In the genomic region with DNA sequence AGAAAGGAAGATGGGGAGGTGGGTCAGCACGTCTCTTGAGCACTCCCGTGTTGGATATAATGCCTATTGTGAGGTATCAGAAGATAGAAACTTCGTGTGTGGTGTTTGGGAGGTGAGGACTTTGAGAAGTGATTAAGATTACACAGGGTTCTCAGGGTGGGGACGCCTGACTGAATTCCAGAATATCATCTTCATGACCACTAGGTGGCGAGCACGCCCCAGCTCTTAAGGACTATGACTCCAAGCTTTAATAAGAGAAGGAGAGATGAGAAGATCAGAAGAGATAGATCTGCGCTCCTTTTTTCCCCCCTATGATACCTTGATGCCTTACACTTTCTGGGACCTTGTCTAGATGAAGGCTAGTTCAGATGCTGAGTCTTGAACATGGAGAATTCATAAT, we compare ENCODE assay signal across 7 mouse cellular contexts. TPM values are rescaled to one million over a fixed set of nuclear protein-coding genes. Genes with fewer than 3 reads are reported as not detected.
DNase-seq lines count a peak whose midpoint lies in the region; ATAC-seq and TF ChIP-seq lines count a peak whose summit lies in the region.

No protein-coding gene starts in this region.

- H3K27ac ChIP-seq in kidney, postnatal 0 days: no peak overlapping the region

- WGBS in kidney, postnatal 0 days: 11% methylated on average over 7 of the region's 7 CpGs

- ATAC-seq in CD4-positive, CD25-positive, alpha-beta regulatory T cell, adult 4 months: peak; percentile 76
- ATAC-seq in kidney, postnatal 0 days (replicated peaks; ENCODE audit: low FRiP score, low read depth): peak; percentile 74; the same call in 1 of the 2 replicates

- DNase-seq in 416B (ENCODE audit: low read depth): peak; percentile 85
- peak; percentile 33 for DNase-seq in cerebellum, adult 18-20 months
- peak; percentile 26 to 55 for DNase-seq in frontal cortex, postnatal 36 days (ENCODE audit: low spot score in 2 of 2)
- DNase-seq in kidney, postnatal 0 days (ENCODE audit: low spot score): peak; percentile 87
- peak; percentile 51 for DNase-seq in lung, postnatal 10 days
- DNase-seq in retina, postnatal 7 days (ENCODE audit: low read depth, low spot score): peak; percentile 27

- no peaks in the 10 kb centered on the region for H3K27me3 ChIP-seq in kidney, postnatal 0 days (ENCODE audit: insufficient read depth, low read length)

- peaks cover 10% of the 10 kb centered on the region; the same call in 1 of the 2 replicates for H3K4me1 ChIP-seq in kidney, postnatal 0 days (replicated peaks; ENCODE audit: insufficient read depth, low read length)

- no peak overlapping the region for H3K9ac ChIP-seq in kidney, postnatal 0 days (ENCODE audit: low read depth, low read length)

- H3K36me3 ChIP-seq in kidney, postnatal 0 days (ENCODE audit: insufficient read depth, low read length): no peaks in the 10 kb centered on the region

- H3K4me2 ChIP-seq in kidney, postnatal 0 days (ENCODE audit: low read length): no peak overlapping the region

- peak; percentile 91 for TF ChIP-seq CTCF in kidney, postnatal 0 days (IDR thresholded peaks at IDR 0.05; ENCODE audit: low read depth)

- H3K4me3 ChIP-seq in kidney, postnatal 0 days (replicated peaks; ENCODE audit: low read depth, low read length): no peak overlapping the region

- no peaks in the 10 kb centered on the region for H3K9me3 ChIP-seq in kidney, postnatal 0 days (replicated peaks; ENCODE audit: low read length)

RNA-seq across cellular contexts. Expression of a gene that starts 1.0 kb away (rescaled TPM):
- polyA plus RNA-seq in CD4-positive, CD25-positive, alpha-beta regulatory T cell, adult 4 months (2017; shearing (Covaris generic)): 10 to 100 TPM; 12.7 to 13.2 TPM
- polyA plus RNA-seq in kidney, postnatal 0 days (2015; fragmentation: Nextera tagmentation; extraction: Ambion mirVana): 18.5 and 18.7 TPM in 2 replicates

RNA-seq across cellular contexts. Expression of a gene that starts 46.0 kb away (rescaled TPM):
- not detected for polyA plus RNA-seq in CD4-positive, CD25-positive, alpha-beta regulatory T cell, adult 4 months (2017; shearing (Covaris generic))
- not detected in 2 replicates for polyA plus RNA-seq in kidney, postnatal 0 days (2015; fragmentation: Nextera tagmentation; extraction: Ambion mirVana)

RNA-seq across cellular contexts. Expression of a gene that starts 49.3 kb away (rescaled TPM):
- not detected for polyA plus RNA-seq in CD4-positive, CD25-positive, alpha-beta regulatory T cell, adult 4 months (2017; shearing (Covaris generic))
- polyA plus RNA-seq in kidney, postnatal 0 days (2015; fragmentation: Nextera tagmentation; extraction: Ambion mirVana): not detected in 2 replicates

RNA-seq across cellular contexts. Expression of a gene that starts 50.1 kb away (rescaled TPM):
- 10 to 100 TPM in 1 of 2 experiments, 1 to 10 TPM in 1; 6.7 to 12.1 TPM for polyA plus RNA-seq in CD4-positive, CD25-positive, alpha-beta regulatory T cell, adult 4 months (2017; shearing (Covaris generic))
- polyA plus RNA-seq in kidney, postnatal 0 days (2015; fragmentation: Nextera tagmentation; extraction: Ambion mirVana): 19.4 and 25.8 TPM in 2 replicates

Comparison
In these comparisons a context has a peak if more than half of its experiments do, and no peak if none do; other contexts are left out.
1. DNase-seq: peak in every context shown above with its lines; median percentile 87 in kidney, postnatal 0 days; 85 in 416B; 51 in lung, postnatal 10 days; 40 in frontal cortex, postnatal 36 days; 33 in cerebellum, adult 18-20 months; 27 in retina, postnatal 7 days.